Mouse (Mus musculus) spleen, adult 2 months (tissue): ENCODE results near the gene Kiss1r. TPM values are rescaled to one million over a fixed set of nuclear protein-coding genes. Genes with fewer than 3 reads are reported as not detected.

ENCODE experiments used
- DNase-seq, 2 experiments: peaks; one replicate each; pipeline versions ENCODE4 v3.0.0 to v3.0.0-alpha.2; 2012 to 2021; ENCODE audit warnings: low spot score in 2 of 2, low read depth in 1 of 2
- H3K27ac ChIP-seq: fragments of 200-500 bp; 2 replicates; pipeline ENCODE4 v1.5.1; 2012; ENCODE audit warnings: low read length, inconsistent platforms; ENCODE audit not compliant: insufficient read depth
- H3K27me3 ChIP-seq: fragments of 200-500 bp; 2 replicates; pipeline ENCODE4 v1.6.1; 2012; ENCODE audit warnings: mild to moderate bottlenecking, moderate library complexity, low read length, inconsistent platforms; ENCODE audit not compliant: control insufficient read depth, insufficient read depth
- H3K36me3 ChIP-seq: fragments of 200-500 bp; 2 replicates; pipeline ENCODE4 v1.6.1; 2012; ENCODE audit warnings: mild to moderate bottlenecking, low read length, inconsistent platforms; ENCODE audit not compliant: control insufficient read depth, insufficient read depth
- H3K4me1 ChIP-seq: fragments of 200-500 bp; 2 replicates; pipeline ENCODE4 v1.6.1; 2011; ENCODE audit warnings: inconsistent platforms; ENCODE audit not compliant: control insufficient read depth, insufficient read depth, insufficient read length
- H3K4me3 ChIP-seq: fragments of 200-500 bp; 2 replicates; pipeline ENCODE4 v1.5.1; 2011; ENCODE audit warnings: mild to moderate bottlenecking, inconsistent platforms; ENCODE audit not compliant: insufficient read depth, insufficient read length; ENCODE audit errors: extremely low read depth
- CTCF ChIP-seq: fragments of 200-500 bp; IDR thresholded peaks from 2 replicates; pipeline ENCODE4 v1.5.1; 2011; ENCODE audit warnings: mild to moderate bottlenecking, inconsistent platforms; ENCODE audit not compliant: insufficient read depth, insufficient read length, insufficient replicate concordance; ENCODE audit errors: extremely low read depth
- POLR2A ChIP-seq: fragments of 200-500 bp; IDR thresholded peaks from 2 replicates; pipeline ENCODE4 v1.6.1; 2011; ENCODE audit warnings: low read depth, low read length, inconsistent platforms
- WGBS: fragments of 180-500 bp; shearing (Covaris S2); methylation state at CpG from one replicate; pipeline ENCODE4 v1.1.7; 2018; 5-methylcytosine and 5-hydroxymethylcytosine counted together
- polyA plus RNA-seq: library from polyadenylated mRNA; depleted of rRNA; stranded (reverse); fragments of >200 nt; gene quantifications from 2 replicates; pipeline ENCODE4 v1.2.3, GENCODE M21; 2012

The Kiss1r gene
- polyA plus RNA-seq, 1 experiment, result 5.3 TPM

- Histone ChIP-seq H3K4me1 (peaks cover 11% of the 10 kb centered on the region), H3K4me3 (no peak overlapping the region), H3K27me3 (peaks cover 9% of the 10 kb centered on the region; the same call in 1 of the 2 replicates), H3K27ac (no peak overlapping the region), H3K36me3 (no peaks in the 10 kb centered on the region)
- TF ChIP-seq POLR2A (no peak), CTCF (peak; percentile 100)
- 22% methylated on average over 29 of the region's 29 CpGs for WGBS
- peak; percentile 75 to 87 for DNase-seq
Observed at GRCm38 (mm10) chr10:79924998-79925784, 8.4 kb downstream of the Kiss1r start.

GRCm38 (mm10) chr10:79925785-79926490 is 9.2 kb downstream of the Kiss1r start:
- Histone ChIP-seq H3K4me3 (peak overlapping the region; percentile 96), H3K36me3 (peaks cover 4% of the 10 kb centered on the region; the same call in 1 of the 2 replicates), H3K27ac (peak overlapping the region; percentile 88), H3K27me3 (peaks cover 5% of the 10 kb centered on the region; the same call in 1 of the 2 replicates), H3K4me1 (peaks cover 6% of the 10 kb centered on the region)
- TF ChIP-seq POLR2A (no peak), CTCF (no peak)
- WGBS, result 6% methylated on average over 15 of the region's 15 CpGs
- no peak for DNase-seq

GRCm38 (mm10) chr10:79926491-79927323 is 9.9 kb downstream of the Kiss1r start, which contains the start of gene Arid3a:
Gene Arid3a, plus strand, starts transcription at chr10:79927043.
- under 1% methylated on average over 63 of the region's 63 CpGs for WGBS
- peaks cover 5% of the 10 kb centered on the region for H3K36me3 ChIP-seq
- no peak; the same call in 1 of the 2 replicates for TF ChIP-seq POLR2A
- no peak for TF ChIP-seq CTCF
- DNase-seq, result peak; percentile 82 to 87
- peak within 1 kb of the TSS; percentile 96 for H3K4me3 ChIP-seq
- peak within 1 kb of the TSS; percentile 92 for H3K27ac ChIP-seq
- H3K4me1 ChIP-seq, result peaks cover 3% of the 10 kb centered on the region
- 0 out of 2 replicates have a peak, but pooled peaks cover under 1% of the 10 kb centered on the region for H3K27me3 ChIP-seq

GRCm38 (mm10) chr10:79927324-79928029 is 10.7 kb downstream of the Kiss1r start:
- H3K27me3 ChIP-seq, result no peaks in the 10 kb centered on the region
- H3K36me3 ChIP-seq, result peaks cover 10% of the 10 kb centered on the region
- peak overlapping the region; percentile 96 for H3K4me3 ChIP-seq
- WGBS, result under 1% methylated on average over 54 of the region's 54 CpGs
- peak in 1 of 2 experiments; percentile 63 for DNase-seq
- peak overlapping the region; percentile 92 for H3K27ac ChIP-seq
- TF ChIP-seq CTCF (no peak), POLR2A (no peak)
- H3K4me1 ChIP-seq, result peaks cover 2% of the 10 kb centered on the region; the same call in 1 of the 2 replicates

- Histone ChIP-seq H3K27ac (peak overlapping the region; percentile 92), H3K4me3 (peak overlapping the region; percentile 96), H3K4me1 (peaks cover 6% of the 10 kb centered on the region; the same call in 1 of the 2 replicates), H3K27me3 (no peaks in the 10 kb centered on the region), H3K36me3 (peaks cover 14% of the 10 kb centered on the region)
- peak in 1 of 2 experiments; percentile 39 for DNase-seq
- TF ChIP-seq POLR2A, result no peak
- TF ChIP-seq CTCF, result no peak
- WGBS, result 1% methylated on average over 28 of the region's 29 CpGs
Observed at GRCm38 (mm10) chr10:79928030-79928694, 11.4 kb downstream of the Kiss1r start.
